Mouse (Mus musculus) CH12.LX (cell line): ENCODE measurements around the gene Amotl1. TPM values are rescaled to one million over a fixed set of nuclear protein-coding genes. Genes with fewer than 3 reads are reported as not detected.

Experiments used
- DNase-seq: peaks from one replicate; pipeline ENCODE4 v3.0.0-alpha.2; 2013; ENCODE audit errors: extremely low read depth
- H3K27ac ChIP-seq: 2 replicates; pipeline ENCODE4 v1.5.1; 2012; ENCODE audit warnings: low read depth, mild to moderate bottlenecking, control low read depth, moderate library complexity; ENCODE audit not compliant: insufficient read depth
- H3K27me3 ChIP-seq: replicated peaks from 2 replicates; pipeline ENCODE3; 2012; ENCODE audit warnings: inconsistent platforms
- H3K36me3 ChIP-seq, 2 experiments: replicated peaks in 1 of 2; 2 replicates each; pipeline versions ENCODE3 to v1.6.1; 2012; ENCODE audit warnings: inconsistent platforms in 1 of 2, low read length in 1 of 2, mild to moderate bottlenecking in 1 of 2, mixed read lengths in 1 of 2, moderate library complexity in 1 of 2; ENCODE audit not compliant: control insufficient read depth in 1 of 2, insufficient read depth in 1 of 2
- H3K4me1 ChIP-seq, 2 experiments: 2 replicates each; pipeline ENCODE4 v1.6.1; 2012; ENCODE audit warnings: inconsistent platforms in 1 of 2, moderate library complexity in 1 of 2; ENCODE audit not compliant: insufficient read depth in 2 of 2, control insufficient read depth in 1 of 2
- H3K4me2 ChIP-seq: 2 replicates; pipeline ENCODE4 v1.6.1; 2012; ENCODE audit warnings: low read depth, mild to moderate bottlenecking, control low read depth; ENCODE audit not compliant: poor library complexity, insufficient read depth, severe bottlenecking
- H3K4me3 ChIP-seq, 3 experiments: fragments of 150-350 bp in 1 of 3; sonication (generic) in 1 of 3; replicated peaks in 1 of 3; 2 replicates each; pipeline versions ENCODE3 to v1.5.1; 2011 to 2012; ENCODE audit warnings: low read depth in 2 of 3, low read length in 2 of 3, mild to moderate bottlenecking in 2 of 3, moderate library complexity in 2 of 3, control low read depth in 1 of 3, improper control_type of control experiment in 1 of 3, inconsistent platforms in 1 of 3, mixed read lengths in 1 of 3; ENCODE audit not compliant: poor library complexity in 1 of 3
- H3K79me2 ChIP-seq: replicated peaks from 2 replicates; pipeline ENCODE4 v1.6.1; 2012; ENCODE audit warnings: mild to moderate bottlenecking, moderate library complexity; ENCODE audit not compliant: control insufficient read depth, poor library complexity, insufficient read depth, severe bottlenecking; ENCODE audit errors: extremely low read depth
- H3K9ac ChIP-seq: 2 replicates; pipeline ENCODE4 v1.6.1; 2012; ENCODE audit warnings: low read depth, mild to moderate bottlenecking, control low read depth, moderate library complexity; ENCODE audit not compliant: insufficient read depth
- H3K9me3 ChIP-seq: replicated peaks from 2 replicates; pipeline ENCODE3; 2012; ENCODE audit warnings: low read length, inconsistent platforms, mixed read lengths
- BHLHE40 ChIP-seq: IDR thresholded peaks from 2 replicates; pipeline ENCODE4 v1.6.1; 2011; ENCODE audit warnings: mild to moderate bottlenecking, low read depth, low read length, improper control_type of control experiment
- CHD1 ChIP-seq: IDR thresholded peaks from 2 replicates; pipeline ENCODE4 v1.6.1; 2012; ENCODE audit warnings: low read depth, low read length, improper control_type of control experiment, inconsistent platforms
- CHD2 ChIP-seq: IDR thresholded peaks from 2 replicates; pipeline ENCODE4 v1.6.1; 2011; ENCODE audit warnings: low read length, improper control_type of control experiment
- GABPA ChIP-seq: IDR thresholded peaks from 2 replicates; pipeline ENCODE4 v1.6.1; 2012; ENCODE audit warnings: low read depth, low read length, improper control_type of control experiment, inconsistent platforms; ENCODE audit not compliant: insufficient replicate concordance
- IRF4 ChIP-seq: IDR thresholded peaks from 2 replicates; pipeline ENCODE4 v1.6.1; 2014; ENCODE audit warnings: low read depth, mild to moderate bottlenecking, inconsistent platforms, low read length, improper control_type of control experiment
- JUN ChIP-seq: IDR thresholded peaks from 2 replicates; pipeline ENCODE4 v1.6.1; 2011; ENCODE audit warnings: low read depth, mild to moderate bottlenecking, low read length, improper control_type of control experiment, moderate library complexity; ENCODE audit not compliant: insufficient read depth
- JUND ChIP-seq: conservative IDR thresholded peaks from 2 replicates; pipeline ENCODE4 v1.6.1; 2011; ENCODE audit warnings: low read depth, low read length, improper control_type of control experiment
- MAFK ChIP-seq: IDR thresholded peaks from 2 replicates; pipeline ENCODE4 v1.6.1; 2011; ENCODE audit warnings: low read length, improper control_type of control experiment; ENCODE audit not compliant: insufficient replicate concordance
- MAX ChIP-seq: IDR thresholded peaks from 2 replicates; pipeline ENCODE4 v1.6.1; 2011; ENCODE audit warnings: low read length, improper control_type of control experiment
- MAZ ChIP-seq: IDR thresholded peaks from 2 replicates; pipeline ENCODE4 v1.6.1; 2012; ENCODE audit warnings: low read depth, mild to moderate bottlenecking, inconsistent platforms, low read length, improper control_type of control experiment, moderate library complexity
- MEF2A ChIP-seq: IDR thresholded peaks from 2 replicates; pipeline ENCODE4 v1.6.1; 2014; ENCODE audit warnings: low read depth, mild to moderate bottlenecking, inconsistent platforms, low read length, improper control_type of control experiment, borderline replicate concordance
- MXI1 ChIP-seq: IDR thresholded peaks from 2 replicates; pipeline ENCODE4 v1.6.1; 2011; ENCODE audit warnings: mild to moderate bottlenecking, low read depth, low read length, improper control_type of control experiment
- MYC ChIP-seq: IDR thresholded peaks from 2 replicates; pipeline ENCODE4 v1.6.1; 2011; ENCODE audit warnings: low read depth, mild to moderate bottlenecking, improper control_type of control experiment, low read length
- NRF1 ChIP-seq: IDR thresholded peaks from 2 replicates; pipeline ENCODE4 v1.6.1; 2014; ENCODE audit warnings: low read depth, mild to moderate bottlenecking, inconsistent platforms, low read length, improper control_type of control experiment, moderate library complexity
- POLR2A ChIP-seq: IDR thresholded peaks from 2 replicates; pipeline ENCODE4 v1.6.1; 2011; ENCODE audit warnings: low read depth, mild to moderate bottlenecking, improper control_type of control experiment, low read length
- POLR2AphosphoS2 ChIP-seq: IDR thresholded peaks from 2 replicates; pipeline ENCODE4 v1.6.1; 2011; ENCODE audit warnings: low read depth, low read length, improper control_type of control experiment
- RAD21 ChIP-seq: IDR thresholded peaks from 2 replicates; pipeline ENCODE4 v1.6.1; 2011; ENCODE audit warnings: low read depth, mild to moderate bottlenecking, low read length, improper control_type of control experiment, moderate library complexity
- SIN3A ChIP-seq: IDR thresholded peaks from 2 replicates; pipeline ENCODE4 v1.6.1; 2012; ENCODE audit warnings: low read length, improper control_type of control experiment, inconsistent platforms
- TCF12 ChIP-seq: IDR thresholded peaks from 2 replicates; pipeline ENCODE4 v1.6.1; 2014; ENCODE audit warnings: low read depth, mild to moderate bottlenecking, inconsistent platforms, low read length, improper control_type of control experiment
- UBTF ChIP-seq: IDR thresholded peaks from 2 replicates; pipeline ENCODE4 v1.6.1; 2012; ENCODE audit warnings: low read depth, mild to moderate bottlenecking, inconsistent platforms, low read length, improper control_type of control experiment, moderate library complexity
- USF1 ChIP-seq: IDR thresholded peaks from 2 replicates; pipeline ENCODE4 v1.6.1; 2014; ENCODE audit warnings: low read depth, mild to moderate bottlenecking, inconsistent platforms, low read length, improper control_type of control experiment
- ZMIZ1 ChIP-seq: IDR thresholded peaks from 2 replicates; pipeline ENCODE4 v1.6.1; 2012; ENCODE audit warnings: low read depth, mild to moderate bottlenecking, inconsistent platforms, low read length, improper control_type of control experiment
- ZNF384 ChIP-seq: IDR thresholded peaks from 2 replicates; pipeline ENCODE4 v1.6.1; 2012; ENCODE audit warnings: low read depth, low read length, improper control_type of control experiment, inconsistent platforms
- dilution Hi-C: fragments of 300-500 bp; cut with MboI; formaldehyde crosslinking; loops from 2 replicates; pipeline ENCODE4 v1.14.3; 2020; ENCODE audit warnings: low sequenced_read_pairs; ENCODE audit not compliant: extremely low pct_unique_long_range_greater_than_20kb, extremely low pct_ligation_motif_present
- in situ Hi-C: fragments of 300-500 bp; cut with MboI; formaldehyde crosslinking; loops from 3 replicates; pipeline ENCODE4 v1.14.3; 2019; ENCODE audit warnings: low sequenced_read_pairs, low pct_ligation_motif_present, low pct_unique_long_range_greater_than_20kb, mixed read lengths
- polyA plus RNA-seq: library from polyadenylated mRNA; unstranded; fragments of >175 nt; gene quantifications from 2 replicates; pipeline ENCODE4 v1.2.1, GENCODE M21; 2012; ENCODE audit warnings: low read depth; ENCODE audit not compliant: insufficient read length
- total RNA-seq, 2 experiments: library from RNA; depleted of rRNA; stranded (reverse); fragments of 300-350 nt in 1 of 2; fragments of >200 nt in 1 of 2; gene quantifications; 2 replicates each; pipeline ENCODE4 v1.2.3; 2012 to 2014

Amotl1 gene
- total and polyA plus RNA-seq, 3 experiments: 0.93 to 2.7 (median 1.2) TPM

GRCm38 (mm10) chr9:14596858-14597257 lies 48.0 kb downstream of the Amotl1 start:
- Histone ChIP-seq H3K27ac (no peak overlapping the region), H3K36me3 (peaks cover 0 to 33% of the 10 kb centered on the region in 2 experiments), H3K4me3 (no peak overlapping the region), H3K79me2 (no peaks in the 10 kb centered on the region), H3K9ac (no peak overlapping the region), H3K27me3 (no peaks in the 10 kb centered on the region), H3K4me2 (no peak overlapping the region), H3K9me3 (no peaks in the 10 kb centered on the region), H3K4me1 (peaks cover 3 to 4% of the 10 kb centered on the region in 2 experiments; a peak in 1 of 4 replicates)
- in situ Hi-C loops (no loop called here), dilution Hi-C loops (no loop called here)
- DNase-seq: no peak
- TF ChIP-seq CHD1: no peak
- no peak for TF ChIP-seq SIN3A
- TF ChIP-seq MYC: no peak
- no peak for TF ChIP-seq CHD2
- no peak for TF ChIP-seq JUND
- no peak for TF ChIP-seq GABPA
- TF ChIP-seq JUN: no peak
- TF ChIP-seq MAFK: no peak
- TF ChIP-seq RAD21: no peak
- no peak for TF ChIP-seq NRF1
- no peak for TF ChIP-seq MEF2A
- TF ChIP-seq IRF4: no peak
- no peak for TF ChIP-seq MAX
- TF ChIP-seq UBTF: no peak
- no peak for TF ChIP-seq POLR2AphosphoS2
- TF ChIP-seq BHLHE40: no peak
- no peak for TF ChIP-seq POLR2A

GRCm38 (mm10) chr9:14596427-14596826 lies 48.4 kb downstream of the Amotl1 start:
- TF ChIP-seq MAZ: no peak
- TF ChIP-seq USF1: no peak
- TF ChIP-seq GABPA: no peak
- no peak for TF ChIP-seq SIN3A
- TF ChIP-seq RAD21: no peak
- TF ChIP-seq ZMIZ1: no peak
- no peak for TF ChIP-seq ZNF384
- no peak for TF ChIP-seq NRF1
- no peak for TF ChIP-seq TCF12
- no peak for TF ChIP-seq BHLHE40
- TF ChIP-seq MXI1: no peak
- H3K9ac ChIP-seq: no peak overlapping the region
- no peaks in the 10 kb centered on the region for H3K9me3 ChIP-seq
- H3K27me3 ChIP-seq: no peaks in the 10 kb centered on the region
- H3K4me1 ChIP-seq: peaks cover 3 to 4% of the 10 kb centered on the region in 2 experiments; a peak in 1 of 4 replicates
- dilution Hi-C loops: no loop called here
- no peak for DNase-seq
- no peak overlapping the region for H3K4me2 ChIP-seq
- no peak overlapping the region for H3K4me3 ChIP-seq
- peaks cover 0 to 35% of the 10 kb centered on the region in 2 experiments for H3K36me3 ChIP-seq
- in situ Hi-C loops: no loop called here
- no peaks in the 10 kb centered on the region for H3K79me2 ChIP-seq
- H3K27ac ChIP-seq: no peak overlapping the region
